Mouse (Mus musculus) MEL (cell line): Measurements from ENCODE around the gene Brd7.

Experiments used
- KAT2A ChIP-seq: conservative IDR thresholded peaks from 2 replicates; pipeline ENCODE4 v1.6.1; 2012; ENCODE audit warnings: low read depth, low read length, improper control_type of control experiment, inconsistent platforms
- UBTF ChIP-seq: IDR thresholded peaks from 2 replicates; pipeline ENCODE4 v1.6.1; 2012; ENCODE audit warnings: low read depth, mild to moderate bottlenecking, inconsistent platforms, low read length, improper control_type of control experiment, moderate library complexity, borderline replicate concordance; ENCODE audit not compliant: insufficient read depth
- USF1 ChIP-seq: IDR thresholded peaks from 2 replicates; pipeline ENCODE4 v1.6.1; 2014; ENCODE audit warnings: low read depth, mild to moderate bottlenecking, inconsistent platforms, low read length, improper control_type of control experiment, moderate library complexity
- ZKSCAN1 ChIP-seq: IDR thresholded peaks from 2 replicates; pipeline ENCODE4 v1.6.1; 2012; ENCODE audit warnings: low read depth, mild to moderate bottlenecking, inconsistent platforms, low read length, improper control_type of control experiment, moderate library complexity

DNA sequence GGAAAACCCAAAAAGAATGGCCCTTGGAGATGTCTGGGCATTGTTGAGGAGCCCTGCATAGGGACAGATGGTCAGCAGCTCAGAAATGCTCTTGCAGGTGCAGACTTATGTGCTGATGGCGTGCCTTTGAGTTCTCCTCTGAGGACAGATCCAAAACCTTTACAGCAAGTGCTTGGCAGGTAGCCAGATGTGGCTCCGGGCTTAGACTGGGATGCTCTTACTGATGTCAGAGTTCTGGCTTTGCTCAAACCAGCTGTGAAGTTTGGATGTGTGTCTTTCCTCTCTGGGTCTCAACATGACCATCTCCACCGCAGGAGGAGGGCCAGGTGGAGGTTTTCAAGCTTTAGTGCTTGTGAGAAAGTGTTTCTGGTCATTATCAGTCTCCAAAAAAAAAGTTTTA, 7.8 kb upstream of the Brd7 start:
- TF ChIP-seq ZKSCAN1 = no peak
- TF ChIP-seq USF1 = no peak
- no peak for TF ChIP-seq KAT2A
- no peak for TF ChIP-seq UBTF
